26 mouse cellular contexts compared by ENCODE assay signal in the genomic region with DNA sequence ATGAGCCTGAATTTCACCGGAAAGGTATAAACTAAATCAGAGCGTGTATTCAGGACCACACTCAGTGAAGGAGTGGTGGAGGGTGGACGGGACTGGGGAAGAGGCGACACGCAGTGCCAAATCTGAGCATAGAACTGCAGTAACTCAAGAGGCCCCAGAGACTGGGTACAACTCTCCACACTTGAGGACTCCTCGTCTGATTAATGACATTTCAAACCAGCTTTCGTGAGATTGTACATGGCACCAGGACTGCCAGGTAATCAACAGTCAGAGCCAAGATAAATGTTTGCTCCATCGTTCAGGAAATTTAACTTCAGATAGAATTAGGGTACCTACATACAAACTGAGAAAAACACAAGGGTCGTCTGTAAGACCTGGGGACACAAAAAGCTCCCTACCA. TPM values are rescaled to one million over a fixed set of nuclear protein-coding genes. Genes with fewer than 3 reads are reported as not detected.
DNase-seq lines count a peak whose midpoint lies in the region; ATAC-seq and TF ChIP-seq lines count a peak whose summit lies in the region.
"Had no signal": no experiment of that assay in that cellular context is flagged by ENCODE, and none has a peak within 500 bp of the region (broad histone marks: within the 10 kb centered on the region; RNA-seq: fewer than 3 reads in every experiment).

No protein-coding gene starts in this region.

- peak; percentile 19 for DNase-seq in heart, adult 11 months
- no peak for DNase-seq in heart, postnatal 10 days
- DNase-seq in heart, embryonic 10.5 days (ENCODE audit: low spot score), result peak; percentile 70
- no peak for DNase-seq in heart, postnatal 14 days
- peak; percentile 15 for DNase-seq in liver, embryonic 11.5 days (ENCODE audit: low spot score)
- no peak for DNase-seq in liver, postnatal 0 days
- peak; percentile 76 for DNase-seq in midbrain, embryonic 11.5 days (ENCODE audit: low spot score, missing footprints)
- DNase-seq in midbrain, embryonic 10.5 days (ENCODE audit: low spot score), result no peak
- DNase-seq: adrenal gland, adult 2 months; adrenal gland, adult 8-10 months; adrenal gland, postnatal 10 days; adrenal gland, postnatal 14 days; adrenal gland, postnatal 25 days; adrenal gland, postnatal 36 days; B cell, adult 2 months; cerebellum, adult 11 months; cerebellum, adult 11-12 months had no signal

- intact Hi-C loops in heart, postnatal 10 days (cut with DNase I), result no loop called here
- intact Hi-C loops in heart, postnatal 14 days (cut with DNase I), result no loop called here

- WGBS in heart, embryonic 10.5 days, result 73% methylated on average over 9 of the region's 9 CpGs
- 77% methylated on average over 9 of the region's 9 CpGs for WGBS in liver, embryonic 11.5 days
- 78% methylated on average over 9 of the region's 9 CpGs for WGBS in liver, postnatal 0 days (ENCODE audit: insufficient replicate concordance)
- WGBS in midbrain, embryonic 11.5 days, result 86% methylated on average over 9 of the region's 9 CpGs
- 87% methylated on average over 9 of the region's 9 CpGs for WGBS in midbrain, embryonic 10.5 days

- ATAC-seq in liver, embryonic 11.5 days (replicated peaks; ENCODE audit: low FRiP score), result no peak
- ATAC-seq in liver, postnatal 0 days, result no peak
- no peak for ATAC-seq in midbrain, embryonic 11.5 days (ENCODE audit: low FRiP score)
- ATAC-seq: activated CD4-positive, CD25-positive, alpha-beta regulatory T cell, adult 4 months; CD4-positive, CD25-positive, alpha-beta regulatory T cell, adult 4 months; Patski had no signal

- H3K9ac ChIP-seq in liver, embryonic 11.5 days (ENCODE audit: low read depth, low read length), result no peak overlapping the region
- no peak overlapping the region for H3K9ac ChIP-seq in liver, postnatal 0 days (replicated peaks)
- H3K9ac ChIP-seq in midbrain, embryonic 11.5 days (ENCODE audit: low read length), result no peak overlapping the region

- no peaks in the 10 kb centered on the region for H3K36me3 ChIP-seq in heart, embryonic 10.5 days
- H3K36me3 ChIP-seq in liver, embryonic 11.5 days (ENCODE audit: control insufficient read depth, insufficient read depth, low read length), result no peaks in the 10 kb centered on the region
- no peaks in the 10 kb centered on the region for H3K36me3 ChIP-seq in liver, postnatal 0 days (replicated peaks; ENCODE audit: insufficient read depth, low read length)
- H3K36me3 ChIP-seq in midbrain, embryonic 11.5 days (ENCODE audit: control insufficient read depth, insufficient read depth, low read length), result no peaks in the 10 kb centered on the region
- H3K36me3 ChIP-seq in midbrain, embryonic 10.5 days, result no peaks in the 10 kb centered on the region
- H3K36me3 ChIP-seq: G1E had no signal

- H3K27me3 ChIP-seq in heart, embryonic 10.5 days (ENCODE audit: insufficient read depth, poor library complexity, severe bottlenecking), result 0 out of 2 replicates have a peak, but pooled peaks cover 6% of the 10 kb centered on the region
- H3K27me3 ChIP-seq in liver, embryonic 11.5 days (replicated peaks; ENCODE audit: control insufficient read depth, insufficient read depth, low read length), result no peaks in the 10 kb centered on the region
- H3K27me3 ChIP-seq in liver, postnatal 0 days (ENCODE audit: insufficient read depth, low read length), result no peaks in the 10 kb centered on the region
- H3K27me3 ChIP-seq in midbrain, embryonic 11.5 days (ENCODE audit: control insufficient read depth, insufficient read depth, low read length), result no peaks in the 10 kb centered on the region
- H3K27me3 ChIP-seq in midbrain, embryonic 10.5 days (ENCODE audit: low read depth, poor library complexity, severe bottlenecking), result no peaks in the 10 kb centered on the region
- H3K27me3 ChIP-seq: CH12.LX, Patski had no signal

- no peak for TF ChIP-seq CTCF in liver, postnatal 0 days (IDR thresholded peaks at IDR 0.05; ENCODE audit: low read depth)

- TF ChIP-seq EP300 in liver, postnatal 0 days (IDR thresholded peaks at IDR 0.05; ENCODE audit: low read depth), result no peak

- peaks cover 9% of the 10 kb centered on the region; the same call in 1 of the 2 replicates for H3K4me1 ChIP-seq in heart, embryonic 10.5 days
- H3K4me1 ChIP-seq in liver, embryonic 11.5 days (replicated peaks; ENCODE audit: control insufficient read depth, insufficient read depth, low read length), result no peaks in the 10 kb centered on the region
- H3K4me1 ChIP-seq in liver, postnatal 0 days (ENCODE audit: insufficient read depth), result no peaks in the 10 kb centered on the region
- H3K4me1 ChIP-seq in midbrain, embryonic 11.5 days (ENCODE audit: control insufficient read depth, insufficient read depth, low read length), result peaks cover 2% of the 10 kb centered on the region; the same call in 1 of the 2 replicates
- H3K4me1 ChIP-seq in midbrain, embryonic 10.5 days, result peaks cover 10% of the 10 kb centered on the region

- no peak overlapping the region for H3K27ac ChIP-seq in heart, embryonic 10.5 days
- no peak overlapping the region for H3K27ac ChIP-seq in liver, embryonic 11.5 days (ENCODE audit: low read depth, low read length)
- H3K27ac ChIP-seq in liver, postnatal 0 days (ENCODE audit: low read depth), result no peak overlapping the region
- H3K27ac ChIP-seq in midbrain, embryonic 11.5 days (ENCODE audit: low read depth, low read length), result no peak overlapping the region
- no peak overlapping the region for H3K27ac ChIP-seq in midbrain, embryonic 10.5 days (replicated peaks)

- H3K9me3 ChIP-seq in heart, embryonic 10.5 days, result no peaks in the 10 kb centered on the region
- H3K9me3 ChIP-seq in liver, embryonic 11.5 days (ENCODE audit: control insufficient read depth, low read length), result no peaks in the 10 kb centered on the region
- no peaks in the 10 kb centered on the region for H3K9me3 ChIP-seq in liver, postnatal 0 days (ENCODE audit: low read length)
- no peaks in the 10 kb centered on the region for H3K9me3 ChIP-seq in midbrain, embryonic 11.5 days (ENCODE audit: control insufficient read depth, low read length)
- no peaks in the 10 kb centered on the region for H3K9me3 ChIP-seq in midbrain, embryonic 10.5 days (replicated peaks)
- H3K9me3 ChIP-seq: G1E had no signal

- no peak overlapping the region for H3K4me2 ChIP-seq in liver, embryonic 11.5 days
- H3K4me2 ChIP-seq in liver, postnatal 0 days (ENCODE audit: low read depth, low read length), result no peak overlapping the region
- no peak overlapping the region for H3K4me2 ChIP-seq in midbrain, embryonic 11.5 days

- H3K4me3 ChIP-seq in heart, embryonic 10.5 days, result no peak overlapping the region
- no peak overlapping the region for H3K4me3 ChIP-seq in liver, embryonic 11.5 days (ENCODE audit: low read depth, low read length)
- H3K4me3 ChIP-seq in liver, postnatal 0 days (ENCODE audit: low read depth, low read length), result no peak overlapping the region
- H3K4me3 ChIP-seq in midbrain, embryonic 11.5 days (ENCODE audit: low read depth, low read length), result no peak overlapping the region
- H3K4me3 ChIP-seq in midbrain, embryonic 10.5 days, result no peak overlapping the region

RNA-seq across cellular contexts. Expression of a gene that starts 33.0 kb away (rescaled TPM):
- not detected for total RNA-seq in heart, postnatal 10 days (2021)
- 0.06 TPM in 1 of 2 replicates, not detected in the other for polyA plus RNA-seq in heart, embryonic 10.5 days (2016; fragmentation: Nextera tagmentation; extraction: Ambion mirVana)
- total RNA-seq in heart, postnatal 14 days (2021), result not detected
- polyA plus RNA-seq in liver, embryonic 11.5 days (2014; fragmentation: Nextera tagmentation; extraction: Ambion mirVana), result 0.07 TPM in 1 of 2 replicates, not detected in the other
- not detected in 2 replicates for polyA plus RNA-seq in liver, postnatal 0 days (2015; fragmentation: Nextera tagmentation; extraction: Ambion mirVana)
- 0.14 and 0.16 TPM in 2 replicates for polyA plus RNA-seq in midbrain, embryonic 11.5 days (2014; fragmentation: Nextera tagmentation; extraction: Ambion mirVana)
- not detected in 2 replicates for polyA plus RNA-seq in midbrain, embryonic 10.5 days (2016; fragmentation: Nextera tagmentation; extraction: Ambion mirVana)
- total RNA-seq: adrenal gland, adult 18-20 months; adrenal gland, adult 2 months; adrenal gland, adult 8-10 months; adrenal gland, postnatal 10 days; adrenal gland, postnatal 14 days; adrenal gland, postnatal 25 days; adrenal gland, postnatal 36 days; adrenal gland, postnatal 4 days; MEL had no signal
- polyA plus RNA-seq: activated CD4-positive, CD25-positive, alpha-beta regulatory T cell, adult 4 months; adrenal gland, adult 2 months; C2C12; CD4-positive, CD25-positive, alpha-beta regulatory T cell, adult 4 months; G1E had no signal

Comparison
In these comparisons a context has a peak if more than half of its experiments do, and no peak if none do; other contexts are left out.
1. DNase-seq: peak in heart, adult 11 months (single experiment), heart, embryonic 10.5 days (single experiment), liver, embryonic 11.5 days (single experiment) and midbrain, embryonic 11.5 days (single experiment); none in heart, postnatal 10 days (0 of 2), heart, postnatal 14 days (0 of 2), liver, postnatal 0 days (single experiment) and midbrain, embryonic 10.5 days (single experiment).